Mouse (Mus musculus) CH12.LX (cell line): Measurements from ENCODE around the gene Naip1.

ENCODE experiments used
- CHD1 ChIP-seq: IDR thresholded peaks from 2 replicates; pipeline ENCODE4 v1.6.1; 2012; ENCODE audit warnings: low read depth, low read length, improper control_type of control experiment, inconsistent platforms
- CTCF ChIP-seq, 2 experiments: IDR thresholded peaks in 1 of 2; conservative IDR thresholded peaks in 1 of 2; 2 replicates each; pipeline ENCODE4 v1.5.1; 2011 to 2012; ENCODE audit warnings: low read depth in 2 of 2, low read length in 2 of 2, improper control_type of control experiment in 1 of 2, inconsistent platforms in 1 of 2, mild to moderate bottlenecking in 1 of 2, moderate library complexity in 1 of 2
- EP300 ChIP-seq: IDR thresholded peaks from 2 replicates; pipeline ENCODE4 v1.6.1; 2011; ENCODE audit warnings: low read length, improper control_type of control experiment
- GABPA ChIP-seq: IDR thresholded peaks from 2 replicates; pipeline ENCODE4 v1.6.1; 2012; ENCODE audit warnings: low read depth, low read length, improper control_type of control experiment, inconsistent platforms; ENCODE audit not compliant: insufficient replicate concordance
- MAFK ChIP-seq: IDR thresholded peaks from 2 replicates; pipeline ENCODE4 v1.6.1; 2011; ENCODE audit warnings: low read length, improper control_type of control experiment; ENCODE audit not compliant: insufficient replicate concordance
- PAX5 ChIP-seq: IDR thresholded peaks from 2 replicates; pipeline ENCODE4 v1.6.1; 2012; ENCODE audit warnings: low read length, inconsistent platforms, mixed read lengths
- POLR2A ChIP-seq: IDR thresholded peaks from 2 replicates; pipeline ENCODE4 v1.6.1; 2011; ENCODE audit warnings: low read depth, mild to moderate bottlenecking, improper control_type of control experiment, low read length
- RCOR1 ChIP-seq: conservative IDR thresholded peaks from 2 replicates; pipeline ENCODE4 v1.6.1; 2012; ENCODE audit warnings: low read depth, mild to moderate bottlenecking, inconsistent platforms, low read length, improper control_type of control experiment
- TCF12 ChIP-seq: IDR thresholded peaks from 2 replicates; pipeline ENCODE4 v1.6.1; 2014; ENCODE audit warnings: low read depth, mild to moderate bottlenecking, inconsistent platforms, low read length, improper control_type of control experiment
- ZKSCAN1 ChIP-seq: IDR thresholded peaks from 2 replicates; pipeline ENCODE4 v1.6.1; 2012; ENCODE audit warnings: low read depth, inconsistent platforms, low read length, improper control_type of control experiment, borderline replicate concordance

DNA sequence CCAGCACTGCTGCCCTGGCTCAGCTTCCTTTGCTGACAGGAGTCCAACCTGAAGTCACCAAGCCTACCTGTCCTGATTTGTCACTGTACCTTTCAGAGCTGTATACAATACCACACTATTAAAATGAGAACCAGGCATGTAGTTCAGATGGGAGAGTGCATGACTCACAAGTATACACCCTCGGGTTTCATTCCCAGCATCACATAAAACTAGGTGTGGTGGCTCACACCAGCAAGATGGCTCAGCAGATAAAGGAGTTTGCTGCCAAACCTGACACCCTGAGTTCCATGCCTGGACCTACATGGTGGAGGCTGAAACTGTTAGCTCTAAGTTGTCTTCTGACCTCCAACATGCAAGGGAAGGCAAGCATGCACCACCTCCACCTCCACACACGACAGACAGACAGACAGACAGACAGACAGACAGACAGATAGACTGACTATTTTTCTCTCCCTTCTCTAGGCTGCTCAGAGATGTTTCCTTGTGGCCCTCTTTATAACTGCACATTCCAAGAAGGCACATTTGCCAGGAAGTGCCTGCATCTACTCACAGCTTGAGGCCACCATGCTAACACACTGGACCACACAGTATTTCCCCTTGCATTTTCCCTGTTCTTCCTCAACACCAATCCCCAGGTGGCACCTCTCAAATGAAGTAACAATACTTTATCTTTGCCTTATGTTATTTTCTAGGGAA lies 11.0 kb upstream of the Naip1 start:
- TF ChIP-seq CTCF (conservative IDR thresholded peaks at IDR 0.05 in 1 of 2, IDR thresholded peaks at IDR 0.05 in 1 of 2; ENCODE audit: low read depth in 2 of 2, low read length in 2 of 2), result no peak
- no peak for TF ChIP-seq GABPA
- no peak for TF ChIP-seq RCOR1
- no peak for TF ChIP-seq MAFK
- no peak for TF ChIP-seq TCF12
- no peak for TF ChIP-seq ZKSCAN1
- no peak for TF ChIP-seq POLR2A
- no peak for TF ChIP-seq PAX5
- TF ChIP-seq CHD1, result no peak
- TF ChIP-seq EP300, result no peak
